10 mouse cellular contexts compared by ENCODE assay signal in the genomic region with DNA sequence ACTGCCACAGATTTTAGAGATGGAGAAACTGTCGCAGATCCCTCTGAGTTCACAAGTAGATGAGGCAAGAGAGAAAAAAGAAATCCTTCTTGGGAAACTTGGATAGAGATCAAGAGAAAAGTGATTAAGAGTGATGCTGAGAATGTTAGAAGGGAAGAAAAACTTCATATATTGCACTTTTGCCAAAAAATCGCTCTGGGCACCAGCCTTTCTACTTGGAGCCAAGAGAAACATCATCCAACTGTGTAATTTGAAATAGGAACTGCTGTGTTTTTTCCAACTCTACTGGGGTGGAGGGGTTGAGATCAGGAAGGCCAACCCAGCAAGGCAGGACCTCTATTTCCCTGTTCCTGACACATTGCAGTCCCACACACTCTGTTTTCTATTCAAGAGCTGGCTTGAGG.
DNase-seq lines count a peak whose midpoint lies in the region; ATAC-seq and TF ChIP-seq lines count a peak whose summit lies in the region.
"Had no signal": no experiment of that assay in that cellular context is flagged by ENCODE, and none has a peak within 500 bp of the region (broad histone marks: within the 10 kb centered on the region; RNA-seq: fewer than 3 reads in every experiment).

No protein-coding gene starts in this region.

- no peaks in the 10 kb centered on the region for H3K27me3 ChIP-seq in kidney, adult 2 months (replicated peaks; ENCODE audit: control insufficient read depth, insufficient read depth, low read length)
- no peaks in the 10 kb centered on the region for H3K27me3 ChIP-seq in heart, embryonic 16.5 days (ENCODE audit: control insufficient read depth, insufficient read depth, low read length)
- no peaks in the 10 kb centered on the region for H3K27me3 ChIP-seq in midbrain, embryonic 13.5 days
- H3K27me3 ChIP-seq: stomach, embryonic 15.5 days had no signal

- TF ChIP-seq CTCF in kidney, adult 2 months (conservative IDR thresholded peaks at IDR 0.05; ENCODE audit: insufficient read depth, insufficient read length, low read depth, low read length): no peak

- H3K4me2 ChIP-seq in heart, embryonic 16.5 days (ENCODE audit: low read depth, low read length): no peak overlapping the region
- H3K4me2 ChIP-seq in midbrain, embryonic 13.5 days (replicated peaks): no peak overlapping the region
- H3K4me2 ChIP-seq: stomach, embryonic 15.5 days had no signal

- no peaks in the 10 kb centered on the region for H3K36me3 ChIP-seq in kidney, adult 2 months (ENCODE audit: control insufficient read depth, insufficient read depth, low read length)
- no peaks in the 10 kb centered on the region for H3K36me3 ChIP-seq in heart, embryonic 16.5 days (ENCODE audit: control insufficient read depth, insufficient read depth)
- no peaks in the 10 kb centered on the region for H3K36me3 ChIP-seq in midbrain, embryonic 13.5 days
- H3K36me3 ChIP-seq: stomach, embryonic 15.5 days had no signal

- no peak for TF ChIP-seq POLR2A in kidney, adult 2 months (IDR thresholded peaks at IDR 0.05; ENCODE audit: low read depth, low read length)

- DNase-seq in cerebellum, adult 9-10 months: peak; percentile 14
- DNase-seq in cerebellum, adult 9-11 months: no peak
- DNase-seq in kidney, adult 2 months: peak; percentile 49
- no peak for DNase-seq in kidney, adult 18-20 months
- peak; percentile 69 for DNase-seq in lung, postnatal 25 days (ENCODE audit: low spot score)
- DNase-seq in ovary, postnatal 10 days (ENCODE audit: low spot score): no peak

- WGBS in kidney, adult 2 months: 61% methylated on average over 2 of the region's 2 CpGs
- WGBS in heart, embryonic 16.5 days: 72% methylated on average over 2 of the region's 2 CpGs
- 94% methylated on average over 2 of the region's 2 CpGs for WGBS in midbrain, embryonic 13.5 days

- 0 out of 2 replicates have a peak, but pooled peaks cover 3% of the 10 kb centered on the region for H3K9me3 ChIP-seq in heart, embryonic 16.5 days (replicated peaks; ENCODE audit: control insufficient read depth, low read length)
- H3K9me3 ChIP-seq in midbrain, embryonic 13.5 days: no peaks in the 10 kb centered on the region
- H3K9me3 ChIP-seq: stomach, embryonic 15.5 days had no signal

- ATAC-seq in heart, embryonic 16.5 days (replicated peaks; ENCODE audit: extremely low read depth, insufficient read depth, low FRiP score): peak; percentile 55; the same call in 1 of the 2 replicates
- no peak for ATAC-seq in midbrain, embryonic 13.5 days

- H3K4me1 ChIP-seq in kidney, adult 2 months (ENCODE audit: control insufficient read depth, insufficient read depth, low read length): peaks cover 3% of the 10 kb centered on the region; the same call in 1 of the 2 replicates
- H3K4me1 ChIP-seq in heart, embryonic 16.5 days (ENCODE audit: control insufficient read depth, insufficient read depth, low read length): no peaks in the 10 kb centered on the region
- no peaks in the 10 kb centered on the region for H3K4me1 ChIP-seq in midbrain, embryonic 13.5 days (replicated peaks)
- H3K4me1 ChIP-seq: stomach, embryonic 15.5 days had no signal

- no peak overlapping the region for H3K9ac ChIP-seq in heart, embryonic 16.5 days (ENCODE audit: low read length)
- H3K9ac ChIP-seq in midbrain, embryonic 13.5 days (replicated peaks): no peak overlapping the region
- H3K9ac ChIP-seq: stomach, embryonic 15.5 days had no signal

- peak overlapping the region; percentile 39 for H3K27ac ChIP-seq in kidney, adult 2 months (ENCODE audit: insufficient read depth, low read depth, low read length)
- peak overlapping the region; percentile 62 for H3K27ac ChIP-seq in heart, embryonic 16.5 days (ENCODE audit: low read length)
- no peak overlapping the region for H3K27ac ChIP-seq in midbrain, embryonic 13.5 days
- H3K27ac ChIP-seq: stomach, embryonic 15.5 days had no signal

- no peak overlapping the region for H3K4me3 ChIP-seq in kidney, adult 2 months (ENCODE audit: insufficient read depth, low read depth, low read length)
- H3K4me3 ChIP-seq in heart, embryonic 16.5 days (ENCODE audit: low read length): no peak overlapping the region
- no peak overlapping the region for H3K4me3 ChIP-seq in midbrain, embryonic 13.5 days (replicated peaks)
- H3K4me3 ChIP-seq: heart, adult 2 months; stomach, embryonic 15.5 days had no signal

Comparison
In these comparisons a context has a peak if more than half of its experiments do, and no peak if none do; other contexts are left out.
1. DNase-seq: peak in cerebellum, adult 9-10 months (single experiment), kidney, adult 2 months (single experiment) and lung, postnatal 25 days (single experiment); none in cerebellum, adult 9-11 months (single experiment), kidney, adult 18-20 months (single experiment) and ovary, postnatal 10 days (single experiment).